Mouse (Mus musculus): ENCODE results near the gene Cyp2b23.
"Not testable (repeated sequence)": the region's sequence is repeated elsewhere in the genome, so short reads cannot be mapped to it uniquely, and the experiment has no call there.

Cyp2b23 gene

DNA sequence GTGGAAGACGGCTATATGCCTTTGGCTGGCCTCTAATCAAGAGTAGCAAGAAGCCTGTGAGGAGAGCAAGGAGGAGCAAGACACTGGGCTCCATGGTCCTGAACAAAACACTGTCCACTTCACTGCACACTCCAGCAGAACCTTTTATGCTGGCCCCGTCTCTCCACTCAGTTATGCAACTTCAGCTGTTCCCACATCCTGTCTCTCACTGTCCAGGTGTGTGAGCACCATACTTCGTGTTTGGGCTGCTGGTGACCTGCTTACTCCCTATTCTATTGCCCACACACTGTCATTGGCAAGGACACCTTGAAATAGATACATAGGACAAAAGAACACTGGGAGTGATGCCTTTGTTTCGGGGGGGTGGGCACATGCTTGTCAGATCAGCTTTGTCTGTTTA is at the start of gene Cyp2b23:
Gene Cyp2b23, minus strand, starts transcription at position 101 of the 400 bp plus-strand sequence.
- no peak for DNase-seq

DNA sequence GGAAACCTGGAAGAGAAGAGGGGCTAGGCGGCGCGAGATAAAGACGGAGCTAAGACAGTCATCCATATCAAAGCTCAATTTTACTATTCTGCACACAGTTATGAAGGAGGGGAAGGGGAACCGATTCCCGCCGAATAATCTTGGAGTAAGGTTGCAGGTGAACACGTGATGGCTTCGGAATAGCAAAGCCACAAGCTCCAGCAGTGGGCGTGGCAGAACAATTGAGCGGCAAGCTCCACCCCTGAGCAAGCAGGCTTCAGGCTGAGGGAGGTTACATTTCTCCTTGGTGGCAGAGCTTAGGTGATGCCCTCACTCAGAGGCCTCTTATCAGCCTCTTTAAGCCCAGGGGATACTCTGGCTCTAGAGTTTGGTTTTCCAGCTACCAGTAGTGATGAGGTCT is 24.8 kb upstream of the Cyp2b23 start:
- no peak for DNase-seq

DNA sequence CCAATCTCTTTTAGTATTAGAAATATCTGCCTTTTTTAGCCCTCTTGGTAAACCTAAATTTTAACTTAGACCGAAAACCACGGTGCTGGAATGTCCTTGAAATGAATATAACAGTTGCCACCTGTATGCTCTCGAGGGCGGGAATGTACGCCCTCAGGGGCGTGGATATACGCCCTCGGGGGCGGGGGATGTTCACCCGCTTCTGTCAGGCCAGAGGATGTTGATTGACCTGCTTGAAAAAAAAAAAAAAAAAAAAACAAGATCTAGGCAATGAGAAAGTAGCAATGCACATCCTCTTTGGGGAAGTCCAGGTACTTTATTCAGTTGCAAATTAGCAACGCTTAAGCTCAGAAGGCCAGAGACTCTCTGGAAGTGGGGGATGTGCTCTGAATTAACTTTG is 20.8 kb upstream of the Cyp2b23 start:
- DNase-seq = no peak

DNA sequence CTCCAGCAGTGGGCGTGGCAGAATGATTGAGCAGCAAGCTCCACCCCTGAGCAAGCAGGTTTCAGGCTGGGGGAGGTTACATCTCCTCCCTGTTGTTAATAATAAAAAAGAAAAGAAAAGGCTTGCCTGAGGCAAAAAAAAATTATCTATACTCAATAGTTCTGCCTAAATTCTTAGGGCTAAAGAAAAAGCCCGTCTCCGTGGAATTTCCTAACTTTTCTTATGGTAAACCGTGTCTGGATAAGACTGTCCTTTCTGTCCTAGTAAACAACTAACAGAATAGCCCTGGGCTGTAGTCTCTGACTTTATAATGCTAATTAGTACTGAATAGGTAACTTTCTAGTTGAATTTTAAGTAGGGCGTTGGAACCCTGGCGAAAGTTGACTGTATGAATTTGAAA is 20.0 kb upstream of the Cyp2b23 start:
- DNase-seq = not testable (repeated sequence)

DNA sequence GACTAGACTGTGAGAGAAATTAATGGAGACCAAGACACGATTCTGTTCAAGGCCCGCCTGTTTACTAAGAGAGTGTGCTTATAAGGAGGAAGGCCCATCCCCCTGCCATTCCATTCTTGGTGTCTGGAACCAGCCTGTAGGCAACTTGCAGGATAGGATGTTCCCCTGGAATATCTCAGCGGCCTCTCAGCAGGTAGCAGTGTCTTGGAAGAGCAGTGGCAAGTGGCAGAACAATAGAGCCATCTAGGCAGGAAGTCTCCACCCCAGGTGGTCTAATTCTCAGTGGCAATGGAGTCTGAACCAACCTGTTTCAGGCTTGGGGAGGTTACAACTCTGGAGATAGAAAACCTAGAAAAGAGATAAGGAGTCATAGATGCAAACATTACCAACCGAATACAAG is 13.9 kb upstream of the Cyp2b23 start:
- DNase-seq = no peak

DNA sequence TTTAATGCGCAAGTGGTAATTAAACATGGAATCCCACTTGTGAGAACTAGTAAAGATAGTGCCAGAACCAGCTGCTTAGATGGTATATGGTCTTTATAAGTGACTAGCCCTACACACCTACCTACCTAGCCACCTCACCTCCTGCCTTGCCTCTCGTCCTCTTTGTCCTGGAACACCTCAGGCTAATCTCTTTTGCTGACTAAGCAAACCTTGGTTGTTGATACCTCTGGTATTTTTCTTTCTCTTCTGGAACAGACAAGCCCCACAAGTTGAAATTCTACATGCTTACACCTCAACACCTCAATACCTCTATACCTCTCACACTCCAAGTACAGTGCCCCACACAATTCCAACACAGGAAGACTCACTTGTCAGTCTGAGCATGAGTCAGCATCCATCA is 524 bp downstream of the Cyp2b23 start:
- DNase-seq = no peak

DNA sequence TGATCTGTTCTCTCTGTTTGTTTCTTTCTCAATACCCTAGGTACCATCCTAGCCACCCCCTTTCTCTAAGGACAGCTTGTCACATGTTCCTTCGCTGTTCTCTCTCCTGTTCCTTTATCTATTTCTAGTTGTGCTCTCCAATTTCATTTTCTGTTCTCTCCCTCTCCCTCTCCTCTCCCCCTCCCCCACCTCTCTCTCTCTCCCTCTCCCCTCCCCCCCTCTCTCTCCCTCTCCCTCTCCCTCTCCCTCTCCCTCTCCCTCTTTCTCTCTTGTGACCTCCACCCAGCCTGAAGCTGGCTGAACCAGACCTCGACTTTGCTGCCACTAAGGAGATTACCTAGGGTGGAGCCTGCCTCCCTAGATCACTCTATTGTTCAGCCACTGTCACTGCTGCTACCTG is 18.8 kb downstream of the Cyp2b23 start:
- DNase-seq = not testable (repeated sequence)

DNA sequence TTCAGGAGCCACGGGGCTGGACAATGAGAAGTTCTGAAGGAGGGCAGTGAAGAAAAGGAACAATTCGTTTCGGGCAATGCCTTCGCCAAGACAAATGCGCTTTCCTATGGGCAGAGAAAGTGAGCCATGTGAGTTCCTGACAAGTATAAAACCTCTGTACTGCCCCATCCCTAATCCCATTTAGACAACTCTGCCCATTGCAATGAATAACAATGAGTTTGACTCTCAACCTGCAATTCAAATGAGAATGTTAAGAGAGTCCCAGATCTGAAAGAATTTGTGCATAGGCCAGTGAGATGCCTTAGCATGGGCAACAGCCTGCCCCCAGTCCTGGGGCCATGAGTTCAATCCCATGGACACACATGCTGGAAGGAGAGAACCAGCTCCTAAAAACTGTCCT is 20.2 kb downstream of the Cyp2b23 start:
- no peak for DNase-seq

DNA sequence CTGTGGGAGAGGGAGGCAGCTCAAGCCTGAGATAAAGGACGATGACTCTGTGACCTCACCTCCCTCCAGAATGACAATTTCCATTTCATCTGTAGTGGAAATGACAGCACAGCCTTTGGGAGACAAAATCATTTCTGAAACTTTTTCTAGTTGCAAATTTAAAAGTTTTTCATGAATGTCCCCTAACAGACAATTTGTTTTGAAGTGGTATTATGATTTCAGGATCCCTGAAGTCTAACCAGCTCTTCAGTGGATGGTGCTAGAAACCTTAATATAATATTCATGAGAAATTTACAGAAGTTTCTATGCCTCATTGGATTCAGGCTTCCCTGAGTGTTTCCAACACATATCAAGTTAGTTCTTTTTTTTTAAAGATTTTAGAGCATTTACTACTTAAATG is 67.9 kb downstream of the Cyp2b23 start, which contains the start of gene Vmn1r185:
Gene Vmn1r185, minus strand, starts transcription at position 101 of the 400 bp plus-strand sequence.
- DNase-seq = not testable (repeated sequence)
